Mouse (Mus musculus) left cerebral cortex, postnatal 4 days (tissue): ENCODE measurements around the gene Zfp831. TPM values are rescaled to one million over a fixed set of nuclear protein-coding genes. Genes with fewer than 3 reads are reported as not detected.
A peak's percentile ranks its signal among the peaks of the same experiment; 100 is the strongest.

Experiments
- DNase-seq: peaks from one replicate; pipeline ENCODE4 v3.0.0-alpha.2; 2022
- intact Hi-C: fragments of 180-260 bp; cut with DNase I; formaldehyde crosslinking; loops from one replicate; pipeline ENCODE4 v1.15.1; 2025
- total RNA-seq, 2 experiments: library from RNA; stranded (reverse); gene quantifications; 2 replicates each; pipeline ENCODE4 v1.2.3; 2021

Gene Zfp831
- total RNA-seq, 2 experiments from 2014 or later = 0.30 to 0.52 TPM

- intact Hi-C loops = no loop called here
- DNase-seq = no peak
Observed at GRCm38 (mm10) chr2:174636750-174637149, 6.6 kb upstream of the Zfp831 start.

- intact Hi-C loops = no loop called here
- no peak for DNase-seq
Observed at GRCm38 (mm10) chr2:174644975-174645374, 1.6 kb downstream of the Zfp831 start.

- no peak for DNase-seq
- intact Hi-C loops = no loop called here
Observed at GRCm38 (mm10) chr2:174652864-174653263, 9.5 kb downstream of the Zfp831 start.

- intact Hi-C loops = no loop called here
Observed at GRCm38 (mm10) chr2:174655341-174655740, 12.0 kb downstream of the Zfp831 start.

GRCm38 (mm10) chr2:174658229-174658844, 15.0 kb downstream of the Zfp831 start:
- DNase-seq = no peak
- intact Hi-C loops = no loop called here

More at GRCm38 (mm10) chr2:174655341-174655740, 12.0 kb downstream of the Zfp831 start:
- no peak for DNase-seq

GRCm38 (mm10) chr2:174659874-174660273, 16.5 kb downstream of the Zfp831 start:
- no peak for DNase-seq
- intact Hi-C loops = no loop called here

GRCm38 (mm10) chr2:174660321-174660720, 17.0 kb downstream of the Zfp831 start:
- DNase-seq = no peak
- intact Hi-C loops = no loop called here

- no peak for DNase-seq
- intact Hi-C loops = no loop called here
Observed at GRCm38 (mm10) chr2:174661436-174662171, 18.3 kb downstream of the Zfp831 start.

GRCm38 (mm10) chr2:174662593-174662992, 19.3 kb downstream of the Zfp831 start:
- no peak for DNase-seq
- intact Hi-C loops = no loop called here

GRCm38 (mm10) chr2:174665404-174665803, 22.1 kb downstream of the Zfp831 start:
- intact Hi-C loops = no loop called here
- no peak for DNase-seq

- intact Hi-C loops = no loop called here
- no peak for DNase-seq
Observed at GRCm38 (mm10) chr2:174668806-174669205, 25.5 kb downstream of the Zfp831 start.

- intact Hi-C loops = loop anchor here (10.0 kb wide), 2 partner anchors 198 to 1088 kb away; partner anchors contain the start of gene Prelid3b
- no peak for DNase-seq
Observed at GRCm38 (mm10) chr2:174672506-174673190, 29.3 kb downstream of the Zfp831 start.

- peak; percentile 95 for DNase-seq
- intact Hi-C loops = loop anchor here (2.0 to 10.0 kb wide), 4 partner anchors 179 to 1089 kb away; partner anchors contain the start of gene Prelid3b
Observed at GRCm38 (mm10) chr2:174673592-174674286, 30.4 kb downstream of the Zfp831 start.

GRCm38 (mm10) chr2:174674287-174675045, 31.1 kb downstream of the Zfp831 start:
- peak; percentile 13 for DNase-seq
- intact Hi-C loops = loop anchor here (2.0 to 10.0 kb wide), 4 partner anchors 178 to 1090 kb away; partner anchors contain the start of gene Prelid3b

- intact Hi-C loops = loop anchor here (2.0 to 10.0 kb wide), 4 partner anchors 177 to 1091 kb away; partner anchors contain the start of gene Prelid3b
- DNase-seq = peak; percentile 78
Observed at GRCm38 (mm10) chr2:174675642-174676041, 32.3 kb downstream of the Zfp831 start.

- no peak for DNase-seq
- intact Hi-C loops = no loop called here
Observed at GRCm38 (mm10) chr2:174701351-174701750, 58.0 kb downstream of the Zfp831 start.

- DNase-seq = no peak
- intact Hi-C loops = no loop called here
Observed at GRCm38 (mm10) chr2:174707101-174707500, 63.8 kb downstream of the Zfp831 start.

- intact Hi-C loops = no loop called here
- DNase-seq = no peak
Observed at GRCm38 (mm10) chr2:174708587-174708986, 65.3 kb downstream of the Zfp831 start.

GRCm38 (mm10) chr2:174710185-174710584, 66.9 kb downstream of the Zfp831 start:
- intact Hi-C loops = no loop called here

GRCm38 (mm10) chr2:174712043-174712442, 68.7 kb downstream of the Zfp831 start:
- no peak for DNase-seq
- intact Hi-C loops = no loop called here

More at GRCm38 (mm10) chr2:174710185-174710584, 66.9 kb downstream of the Zfp831 start:
- no peak for DNase-seq
